Mouse (Mus musculus) forebrain, embryonic 11.5 days (tissue): ENCODE measurements at regions not wholly inside any gene's neighbourhood (a gene's known extent, or its start where the extent isn't known, plus 50 kb on each side); places are given as distances from the start of the nearest gene placed in this dataset.

Experiments
- ATAC-seq: fragments of 200-750 bp; cut with Nextera tagmentation; replicated peaks from 2 replicates; pipeline ENCODE4 v1.8.0; 2017; ENCODE audit warnings: moderate TSS enrichment; ENCODE audit not compliant: low FRiP score
- DNase-seq: peaks from one replicate; pipeline ENCODE4 v3.0.0-alpha.2; 2017; ENCODE audit warnings: low spot score
- H3K27ac ChIP-seq: fragments of 300-500 bp; sonication (generic); 2 replicates; pipeline ENCODE4 v1.5.1; 2014; ENCODE audit warnings: low read depth, low read length
- H3K27me3 ChIP-seq: fragments of 300-500 bp; sonication (generic); 2 replicates; pipeline ENCODE4 v1.6.1; 2014; ENCODE audit warnings: mild to moderate bottlenecking, low read length, mixed read lengths; ENCODE audit not compliant: control insufficient read depth, insufficient read depth
- H3K36me3 ChIP-seq: fragments of 300-500 bp; sonication (generic); 2 replicates; pipeline ENCODE4 v1.6.1; 2014; ENCODE audit warnings: mild to moderate bottlenecking, low read length, moderate library complexity, mixed read lengths; ENCODE audit not compliant: control insufficient read depth, insufficient read depth
- H3K4me1 ChIP-seq: fragments of 300-500 bp; sonication (generic); replicated peaks from 2 replicates; pipeline ENCODE4 v1.6.1; 2014; ENCODE audit warnings: low read length, mixed read lengths; ENCODE audit not compliant: control insufficient read depth, insufficient read depth
- H3K4me2 ChIP-seq: fragments of 300-500 bp; sonication (generic); 2 replicates; pipeline ENCODE4 v1.6.1; 2014; ENCODE audit warnings: low read depth, mild to moderate bottlenecking, low read length, moderate library complexity, mixed read lengths; ENCODE audit not compliant: severe bottlenecking
- H3K4me3 ChIP-seq: fragments of 300-500 bp; sonication (generic); 2 replicates; pipeline ENCODE4 v1.5.1; 2014; ENCODE audit warnings: low read depth, low read length
- H3K9ac ChIP-seq: fragments of 300-500 bp; sonication (generic); 2 replicates; pipeline ENCODE4 v1.6.1; 2014; ENCODE audit warnings: low read length
- H3K9me3 ChIP-seq: fragments of 300-500 bp; sonication (generic); 2 replicates; pipeline ENCODE4 v1.6.1; 2016; ENCODE audit warnings: low read length, mixed read lengths; ENCODE audit not compliant: control insufficient read depth
- WGBS: fragments of 180-500 bp; shearing (Covaris S2); extraction: QIAGEN DNeasy Blood & Tissue Kit; methylation state at CpG from one replicate; pipeline ENCODE4 v1.1.7; 2014; 5-methylcytosine and 5-hydroxymethylcytosine counted together

GRCm38 (mm10) chr11:12810949-12811881 lies 346.5 kb upstream of the Cobl start:
- Histone ChIP-seq H3K9me3 (no peaks in the 10 kb centered on the region), H3K36me3 (no peaks in the 10 kb centered on the region), H3K4me2 (no peak overlapping the region), H3K9ac (no peak overlapping the region; the same call in 1 of the 2 replicates), H3K4me3 (no peak overlapping the region), H3K27ac (no peak overlapping the region), H3K27me3 (no peaks in the 10 kb centered on the region), H3K4me1 (no peaks in the 10 kb centered on the region)
- 47% methylated on average over 11 of the region's 11 CpGs for WGBS
- peak; percentile 82 for DNase-seq
- ATAC-seq: peak; percentile 83
